Mouse (Mus musculus) neural tube, embryonic 15.5 days (tissue): ENCODE data around the gene Chd2. TPM values are rescaled to one million over a fixed set of nuclear protein-coding genes. Genes with fewer than 3 reads are reported as not detected.
"Not testable (repeated sequence)": the region's sequence is repeated elsewhere in the genome, so short reads cannot be mapped to it uniquely, and the experiment has no call there.

ENCODE experiments used
- ATAC-seq: fragments of 200-750 bp; cut with Nextera tagmentation; 2 replicates; pipeline ENCODE4 v1.8.0; 2017; ENCODE audit warnings: mild to moderate bottlenecking, moderate TSS enrichment, moderate library complexity; ENCODE audit not compliant: low FRiP score
- H3K27ac ChIP-seq: fragments of 300-500 bp; sonication (generic); replicated peaks from 2 replicates; pipeline ENCODE4 v1.5.1; 2015; ENCODE audit warnings: mild to moderate bottlenecking, inconsistent platforms
- H3K27me3 ChIP-seq: fragments of 300-500 bp; sonication (generic); replicated peaks from 2 replicates; pipeline ENCODE4 v1.6.1; 2015; ENCODE audit warnings: inconsistent platforms
- H3K36me3 ChIP-seq: fragments of 300-500 bp; sonication (generic); 2 replicates; pipeline ENCODE4 v1.6.1; 2015; ENCODE audit warnings: inconsistent platforms
- H3K4me1 ChIP-seq: fragments of 300-500 bp; sonication (generic); 2 replicates; pipeline ENCODE4 v1.6.1; 2015; ENCODE audit warnings: inconsistent platforms
- H3K4me2 ChIP-seq: fragments of 300-500 bp; sonication (generic); 2 replicates; pipeline ENCODE4 v1.6.1; 2015; ENCODE audit warnings: inconsistent platforms, mild to moderate bottlenecking, moderate library complexity
- H3K4me3 ChIP-seq: fragments of 300-500 bp; sonication (generic); replicated peaks from 2 replicates; pipeline ENCODE4 v1.5.1; 2015; ENCODE audit warnings: mild to moderate bottlenecking, inconsistent platforms
- H3K9ac ChIP-seq: fragments of 300-500 bp; sonication (generic); replicated peaks from 2 replicates; pipeline ENCODE4 v1.6.1; 2015; ENCODE audit warnings: mild to moderate bottlenecking, inconsistent platforms
- H3K9me3 ChIP-seq: fragments of 300-500 bp; sonication (generic); replicated peaks from 2 replicates; pipeline ENCODE4 v1.6.1; 2016; ENCODE audit warnings: inconsistent platforms
- WGBS: fragments of 180-500 bp; shearing (Covaris S2); methylation state at CpG from one replicate; pipeline ENCODE4 v1.1.7; 2015; ENCODE audit warnings: mixed read lengths; 5-methylcytosine and 5-hydroxymethylcytosine counted together
- polyA plus RNA-seq: library from polyadenylated mRNA; unstranded; fragments of >200 nt; fragmentation: Nextera tagmentation; extraction: Ambion mirVana; gene quantifications from 2 replicates; pipeline ENCODE4 v1.2.1, GENCODE M21; 2015

Gene Chd2
- polyA plus RNA-seq, 1 experiment from 2014 or later = 31.2 TPM

- ATAC-seq = no peak
- no peaks in the 10 kb centered on the region for H3K27me3 ChIP-seq
Observed at GRCm38 (mm10) chr7:73579072-73579731, 37.6 kb upstream of the Chd2 start.

DNA sequence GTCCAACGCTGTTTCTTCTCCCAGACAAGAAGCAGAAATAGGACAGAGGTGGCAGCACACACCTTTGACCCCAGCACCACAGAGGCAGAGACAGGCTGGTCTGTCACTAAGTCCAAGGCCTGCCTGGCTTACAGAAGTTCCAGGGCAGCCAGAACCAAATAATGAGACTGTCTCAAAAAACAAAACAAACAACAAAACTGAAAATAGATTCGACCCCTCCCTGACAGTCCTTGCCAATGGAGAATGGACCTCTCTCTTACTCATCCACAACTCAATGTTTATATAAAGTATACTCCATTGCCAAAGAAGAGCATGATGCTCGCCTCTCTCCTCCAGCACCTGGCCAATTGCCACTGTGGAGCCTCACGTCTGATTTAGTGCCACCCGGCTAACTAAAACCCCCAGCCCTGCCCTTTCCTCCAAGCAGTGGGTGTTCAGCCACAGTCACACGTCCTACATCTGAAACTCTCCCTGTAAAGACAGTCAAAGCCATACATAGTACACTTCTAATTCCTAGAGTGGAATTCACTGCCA, 36.3 kb upstream of the Chd2 start:
- Histone ChIP-seq H3K4me2 (no peak overlapping the region), H3K27me3 (no peaks in the 10 kb centered on the region), H3K9me3 (no peaks in the 10 kb centered on the region), H3K36me3 (no peaks in the 10 kb centered on the region), H3K27ac (no peak overlapping the region), H3K9ac (no peak overlapping the region), H3K4me1 (no peaks in the 10 kb centered on the region), H3K4me3 (no peak overlapping the region)
- 75% methylated on average over 6 of the region's 6 CpGs for WGBS
- no peak for ATAC-seq

More at GRCm38 (mm10) chr7:73579072-73579731, 37.6 kb upstream of the Chd2 start:
- Histone ChIP-seq H3K36me3 (no peaks in the 10 kb centered on the region), H3K9me3 (no peaks in the 10 kb centered on the region), H3K4me2 (no peak overlapping the region), H3K27ac (no peak overlapping the region), H3K9ac (no peak overlapping the region), H3K4me3 (no peak overlapping the region), H3K4me1 (peaks cover 3% of the 10 kb centered on the region)
- 76% methylated on average over 8 of the region's 8 CpGs for WGBS

- WGBS = 72% methylated on average over 16 of the region's 16 CpGs
- H3K9me3 ChIP-seq = no peaks in the 10 kb centered on the region
- no peak overlapping the region for H3K27ac ChIP-seq
- H3K27me3 ChIP-seq = no peaks in the 10 kb centered on the region
- H3K4me2 ChIP-seq = no peak overlapping the region
- no peak for ATAC-seq
- H3K4me1 ChIP-seq = no peaks in the 10 kb centered on the region
- H3K36me3 ChIP-seq = no peaks in the 10 kb centered on the region
- H3K4me3 ChIP-seq = no peak overlapping the region
- H3K9ac ChIP-seq = no peak overlapping the region
Observed at GRCm38 (mm10) chr7:73576101-73576936, 34.7 kb upstream of the Chd2 start.

GRCm38 (mm10) chr7:73575257-73575656, 33.6 kb upstream of the Chd2 start:
- 64% methylated on average over 8 of the region's 8 CpGs for WGBS

GRCm38 (mm10) chr7:73574673-73575072, 33.0 kb upstream of the Chd2 start:
- 52% methylated on average over 3 of the region's 3 CpGs for WGBS
- ATAC-seq, H3K27ac ChIP-seq, H3K4me3 ChIP-seq, H3K9ac ChIP-seq, H3K27me3 ChIP-seq, H3K9me3 ChIP-seq, H3K4me1 ChIP-seq, H3K4me2 ChIP-seq, H3K36me3 ChIP-seq: not testable (repeated sequence)

More at GRCm38 (mm10) chr7:73575257-73575656, 33.6 kb upstream of the Chd2 start:
- H3K4me3 ChIP-seq = no peak overlapping the region
- H3K4me2 ChIP-seq = no peak overlapping the region
- no peaks in the 10 kb centered on the region for H3K27me3 ChIP-seq
- no peaks in the 10 kb centered on the region for H3K4me1 ChIP-seq
- H3K27ac ChIP-seq = no peak overlapping the region
- no peak overlapping the region for H3K9ac ChIP-seq
- ATAC-seq = no peak
- H3K9me3 ChIP-seq = no peaks in the 10 kb centered on the region
- H3K36me3 ChIP-seq = no peaks in the 10 kb centered on the region

- no peak overlapping the region for H3K9ac ChIP-seq
- H3K4me3 ChIP-seq = no peak overlapping the region
- no peak overlapping the region for H3K27ac ChIP-seq
- H3K9me3 ChIP-seq = no peaks in the 10 kb centered on the region
- no peak for ATAC-seq
- no peaks in the 10 kb centered on the region for H3K36me3 ChIP-seq
- no peaks in the 10 kb centered on the region for H3K27me3 ChIP-seq
- WGBS = 77% methylated on average over 3 of the region's 3 CpGs
- H3K4me2 ChIP-seq = no peak overlapping the region
- no peaks in the 10 kb centered on the region for H3K4me1 ChIP-seq
Observed at GRCm38 (mm10) chr7:73572571-73572970, 30.9 kb upstream of the Chd2 start.

DNA sequence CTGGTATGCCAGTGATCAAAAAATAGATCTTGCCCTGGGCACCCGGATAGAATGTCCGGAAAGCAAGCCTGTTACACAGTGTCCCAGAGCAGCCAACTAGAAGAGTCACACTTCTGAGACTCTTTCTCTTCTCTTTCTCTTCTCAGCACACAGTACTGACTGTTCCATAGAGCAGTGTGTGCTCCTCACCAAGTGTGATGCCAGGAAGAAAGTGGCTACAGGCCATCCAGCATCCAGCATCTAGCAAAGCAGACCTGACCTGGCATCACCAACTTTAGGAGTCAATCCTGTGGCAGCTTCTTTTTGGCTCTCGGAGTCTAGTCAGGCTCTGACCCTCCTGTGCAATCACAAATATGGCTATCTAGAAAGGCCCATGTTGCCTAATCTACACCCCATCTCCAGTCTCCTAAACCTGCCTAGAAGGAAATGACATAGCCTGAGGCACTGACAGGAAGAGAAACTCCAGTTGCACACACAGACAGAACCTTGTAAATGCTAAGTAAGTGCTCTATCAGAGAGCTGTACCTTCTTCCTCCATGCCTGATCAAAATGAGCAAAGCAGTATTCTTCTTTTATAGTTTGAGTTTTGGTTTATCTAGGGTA, 27.3 kb upstream of the Chd2 start:
- WGBS = 93% methylated on average over 3 of the region's 3 CpGs
- no peak for ATAC-seq
- no peaks in the 10 kb centered on the region for H3K36me3 ChIP-seq

DNA sequence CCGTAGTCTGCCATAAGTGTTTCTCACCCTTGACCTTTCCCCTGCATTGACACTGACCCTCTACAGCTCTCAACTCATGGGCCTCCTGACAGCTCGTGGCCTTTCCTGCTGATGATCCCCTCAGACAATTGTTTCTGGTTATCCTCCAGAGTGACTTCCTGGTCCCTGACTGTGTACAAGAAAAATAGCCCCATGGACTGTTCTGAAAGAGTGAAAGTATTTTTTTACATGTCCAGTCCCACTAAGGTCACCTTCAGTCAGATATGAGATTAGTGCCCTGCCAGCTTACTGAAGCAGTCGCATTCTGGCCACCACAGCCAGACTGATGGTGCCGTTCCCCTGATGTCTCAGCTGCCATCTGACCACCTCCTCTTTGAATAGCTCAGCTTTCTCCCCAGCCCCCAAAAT, 26.1 kb upstream of the Chd2 start:
- Histone ChIP-seq H3K9me3 (no peaks in the 10 kb centered on the region), H3K9ac (no peak overlapping the region), H3K4me2 (no peak overlapping the region), H3K27me3 (no peaks in the 10 kb centered on the region), H3K4me3 (no peak overlapping the region), H3K36me3 (no peaks in the 10 kb centered on the region), H3K27ac (no peak overlapping the region), H3K4me1 (no peaks in the 10 kb centered on the region)
- ATAC-seq = no peak
- WGBS = 70% methylated on average over 4 of the region's 4 CpGs

More for the DNA sequence above, 27.3 kb upstream of the Chd2 start:
- Histone ChIP-seq H3K27ac (no peak overlapping the region), H3K4me3 (no peak overlapping the region), H3K9ac (no peak overlapping the region), H3K4me1 (no peaks in the 10 kb centered on the region), H3K27me3 (no peaks in the 10 kb centered on the region), H3K4me2 (no peak overlapping the region), H3K9me3 (no peaks in the 10 kb centered on the region)

DNA sequence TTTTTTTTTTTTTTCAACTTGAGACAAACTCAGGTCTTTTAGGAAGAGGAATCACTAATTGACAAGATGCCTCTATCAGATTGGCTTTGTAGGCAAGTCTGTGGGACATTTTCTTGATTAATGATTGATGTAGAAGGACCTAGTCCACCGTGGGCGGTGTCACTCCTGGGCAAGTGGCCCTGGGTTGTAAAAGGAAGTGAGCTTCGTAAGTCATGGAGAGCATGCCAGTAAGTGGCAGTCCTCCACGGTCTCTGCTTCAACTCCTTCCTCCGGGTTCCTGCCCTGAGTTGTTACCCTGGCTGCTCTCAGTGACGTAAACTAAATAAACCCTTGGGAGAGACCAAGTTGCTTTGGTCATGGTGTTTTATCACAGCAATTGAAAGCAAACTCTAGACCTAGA, 22.5 kb upstream of the Chd2 start:
- peaks cover 8% of the 10 kb centered on the region for H3K4me1 ChIP-seq
- H3K36me3 ChIP-seq = no peaks in the 10 kb centered on the region
- H3K9ac ChIP-seq = no peak overlapping the region
- H3K9me3 ChIP-seq = no peaks in the 10 kb centered on the region
- H3K27me3 ChIP-seq = no peaks in the 10 kb centered on the region
- H3K27ac ChIP-seq = no peak overlapping the region
- 96% methylated on average over 6 of the region's 6 CpGs for WGBS
- no peak overlapping the region for H3K4me2 ChIP-seq
- no peak for ATAC-seq
- H3K4me3 ChIP-seq = no peak overlapping the region

- no peaks in the 10 kb centered on the region for H3K9me3 ChIP-seq
- no peaks in the 10 kb centered on the region for H3K27me3 ChIP-seq
- H3K4me2 ChIP-seq = no peak overlapping the region
- 28% methylated on average over 10 of the region's 10 CpGs for WGBS
- no peak overlapping the region for H3K9ac ChIP-seq
- no peak for ATAC-seq
- peaks cover 10% of the 10 kb centered on the region for H3K4me1 ChIP-seq
- H3K36me3 ChIP-seq = no peaks in the 10 kb centered on the region
- no peak overlapping the region for H3K4me3 ChIP-seq
- H3K27ac ChIP-seq = no peak overlapping the region
Observed at GRCm38 (mm10) chr7:73561492-73562055, 19.9 kb upstream of the Chd2 start.

GRCm38 (mm10) chr7:73560811-73561210, 19.2 kb upstream of the Chd2 start:
- Histone ChIP-seq H3K9ac (no peak overlapping the region), H3K27me3 (no peaks in the 10 kb centered on the region), H3K4me3 (no peak overlapping the region), H3K4me1 (peaks cover 10% of the 10 kb centered on the region), H3K4me2 (no peak overlapping the region), H3K36me3 (no peaks in the 10 kb centered on the region), H3K9me3 (no peaks in the 10 kb centered on the region), H3K27ac (no peak overlapping the region)
- no peak for ATAC-seq
- WGBS = 93% methylated on average over 6 of the region's 6 CpGs
